Mouse (Mus musculus): ENCODE results near the gene Edem2. TPM values are rescaled to one million over a fixed set of nuclear protein-coding genes. Genes with fewer than 3 reads are reported as not detected.
A peak's percentile ranks its signal among the peaks of the same experiment; 100 is the strongest.

The Edem2 gene
- polyA plus RNA-seq, 1 experiment from 2014 or later = 28.7 TPM

DNA sequence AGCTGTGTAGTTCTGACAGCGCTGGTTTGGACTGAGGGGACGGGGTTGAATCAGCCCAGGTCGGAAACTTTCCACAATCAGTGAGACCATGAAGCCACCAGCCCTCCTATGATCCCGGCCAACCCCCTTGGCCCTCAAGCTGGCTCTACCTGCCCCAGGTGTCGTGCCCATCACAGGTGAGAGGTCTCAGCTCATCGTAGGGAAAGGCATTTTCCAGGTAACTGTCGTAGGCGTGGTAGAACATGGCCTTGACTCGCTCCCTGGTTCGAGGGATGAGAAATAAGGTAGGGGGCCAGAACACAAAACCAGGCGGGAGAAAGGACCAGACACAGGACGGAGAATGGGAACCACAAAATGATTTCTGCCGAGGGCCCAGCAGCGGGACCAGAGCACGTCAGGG, 533 bp downstream of the Edem2 start:
- 5% methylated on average over 15 of the region's 15 CpGs for WGBS
- Histone ChIP-seq H3K27me3 (ENCODE audit: control insufficient read depth, insufficient read depth, low read length) (no peaks in the 10 kb centered on the region), H3K9me3 (ENCODE audit: control insufficient read depth, low read length) (no peaks in the 10 kb centered on the region), H3K4me1 (ENCODE audit: control insufficient read depth in 2 of 2, insufficient read depth in 2 of 2, low read length in 2 of 2) (peaks cover 3 to 9% of the 10 kb centered on the region in 2 experiments), H3K4me3 (ENCODE audit: control insufficient read depth in 1 of 2, insufficient read depth in 1 of 2, low read depth in 1 of 2, low read length in 2 of 2) (peak overlapping the region; percentile 77 to 83), H3K9ac (ENCODE audit: low read length) (peak overlapping the region; percentile 78), H3K36me3 (ENCODE audit: control insufficient read depth, insufficient read depth, low read length) (no peaks in the 10 kb centered on the region; the same call in 1 of the 2 replicates), H3K4me2 (ENCODE audit: low read length) (peak overlapping the region; percentile 92), H3K27ac (replicated peaks in 1 of 2; ENCODE audit: control insufficient read depth in 1 of 2, insufficient read depth in 1 of 2, low read depth in 2 of 2, low read length in 2 of 2) (no peak overlapping the region)
- no peak for ATAC-seq (ENCODE audit: insufficient number of reproducible peaks, insufficient read depth, low FRiP score, low read depth)

DNA sequence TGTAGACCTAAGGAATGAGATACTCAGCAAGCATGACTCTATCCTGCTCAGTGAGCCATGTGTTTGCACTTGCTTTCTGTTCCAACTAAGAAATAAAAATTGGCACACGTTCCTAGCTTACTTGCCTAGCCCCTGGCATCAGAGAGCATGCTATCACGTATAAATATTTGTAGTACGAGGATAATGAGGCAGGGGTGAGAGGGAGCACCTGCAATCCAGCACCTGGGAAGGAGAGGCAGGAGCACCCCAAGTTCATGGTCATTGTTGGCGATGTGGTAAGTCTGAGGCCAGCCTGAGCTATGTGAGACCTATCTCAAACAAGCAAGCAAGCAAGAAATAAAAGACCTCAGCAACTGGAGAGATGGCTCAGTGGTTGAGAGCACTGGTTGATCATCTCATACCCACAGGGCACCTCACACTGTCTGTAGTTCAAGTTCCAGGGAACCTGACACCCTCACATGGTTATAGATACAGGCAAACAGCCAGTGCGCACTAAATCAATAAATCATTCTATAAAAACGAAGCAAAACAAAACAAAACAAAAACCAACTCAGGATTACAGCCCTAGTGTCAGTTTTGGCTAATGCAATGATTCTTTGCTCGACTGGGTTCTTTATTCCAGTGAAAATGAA, 1.4 kb downstream of the Edem2 start:
- Histone ChIP-seq H3K27ac (replicated peaks in 1 of 2; ENCODE audit: control insufficient read depth in 1 of 2, insufficient read depth in 1 of 2, low read depth in 2 of 2, low read length in 2 of 2) (no peak overlapping the region), H3K27me3 (ENCODE audit: control insufficient read depth, insufficient read depth, low read length) (no peaks in the 10 kb centered on the region), H3K9ac (ENCODE audit: low read length) (no peak overlapping the region), H3K4me2 (ENCODE audit: low read length) (no peak overlapping the region), H3K4me3 (ENCODE audit: control insufficient read depth in 1 of 2, insufficient read depth in 1 of 2, low read depth in 1 of 2, low read length in 2 of 2) (no peak overlapping the region), H3K9me3 (ENCODE audit: control insufficient read depth, low read length) (no peaks in the 10 kb centered on the region), H3K4me1 (ENCODE audit: control insufficient read depth in 2 of 2, insufficient read depth in 2 of 2, low read length in 2 of 2) (peaks cover 3 to 9% of the 10 kb centered on the region in 2 experiments), H3K36me3 (ENCODE audit: control insufficient read depth, insufficient read depth, low read length) (no peaks in the 10 kb centered on the region; the same call in 1 of the 2 replicates)
- no peak for ATAC-seq (ENCODE audit: insufficient number of reproducible peaks, insufficient read depth, low FRiP score, low read depth)
- 76% methylated on average over 7 of the region's 7 CpGs for WGBS

DNA sequence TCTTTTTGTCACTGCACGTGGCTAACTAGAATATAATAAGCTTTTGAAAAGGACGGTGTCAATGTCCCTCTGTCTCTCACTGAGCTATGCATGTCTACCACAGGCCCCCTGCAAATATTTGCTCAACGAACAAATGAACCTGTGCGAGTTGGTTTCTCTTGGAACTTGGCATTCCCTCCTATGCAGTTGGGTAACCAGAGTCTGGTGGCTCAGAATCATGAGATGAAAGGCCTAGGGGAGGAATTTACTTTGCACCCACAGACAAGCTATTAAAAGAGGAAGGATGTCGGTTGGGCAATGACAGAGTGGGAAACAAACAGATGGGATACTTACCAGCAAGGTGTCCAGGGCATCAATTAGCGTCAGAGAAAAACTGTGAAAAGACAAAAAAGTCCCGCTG, 3.0 kb downstream of the Edem2 start:
- Histone ChIP-seq H3K4me1 (ENCODE audit: control insufficient read depth in 2 of 2, insufficient read depth in 2 of 2, low read length in 2 of 2) (peaks cover 3 to 9% of the 10 kb centered on the region in 2 experiments), H3K27me3 (ENCODE audit: control insufficient read depth, insufficient read depth, low read length) (no peaks in the 10 kb centered on the region), H3K4me2 (ENCODE audit: low read length) (no peak overlapping the region), H3K4me3 (ENCODE audit: control insufficient read depth in 1 of 2, insufficient read depth in 1 of 2, low read depth in 1 of 2, low read length in 2 of 2) (no peak overlapping the region), H3K9me3 (ENCODE audit: control insufficient read depth, low read length) (no peaks in the 10 kb centered on the region), H3K27ac (replicated peaks in 1 of 2; ENCODE audit: control insufficient read depth in 1 of 2, insufficient read depth in 1 of 2, low read depth in 2 of 2, low read length in 2 of 2) (no peak overlapping the region), H3K36me3 (ENCODE audit: control insufficient read depth, insufficient read depth, low read length) (no peaks in the 10 kb centered on the region; the same call in 1 of the 2 replicates), H3K9ac (ENCODE audit: low read length) (no peak overlapping the region)
- WGBS = 90% methylated on average over 7 of the region's 7 CpGs
- ATAC-seq (ENCODE audit: insufficient number of reproducible peaks, insufficient read depth, low FRiP score, low read depth) = no peak

DNA sequence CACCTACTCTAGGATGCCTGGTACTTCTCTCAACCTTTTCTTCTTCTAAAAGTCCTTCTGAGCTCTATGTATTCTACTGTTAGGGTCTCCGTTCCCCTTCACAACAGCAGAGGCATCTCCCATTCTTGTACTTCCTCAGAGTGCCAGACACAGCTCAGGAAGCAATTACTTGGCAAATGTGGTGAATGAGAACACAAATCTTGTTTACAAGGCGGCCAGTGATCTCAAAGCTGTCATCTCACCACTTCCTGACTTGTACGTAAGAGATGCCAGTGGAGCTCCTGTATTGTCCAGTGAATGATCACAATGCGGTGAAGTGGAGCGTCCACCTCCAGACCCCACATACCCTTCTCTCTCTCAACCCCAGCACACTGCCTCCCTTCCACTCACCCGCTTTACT, 4.7 kb downstream of the Edem2 start:
- no peak for ATAC-seq (ENCODE audit: insufficient number of reproducible peaks, insufficient read depth, low FRiP score, low read depth)
- WGBS = 77% methylated on average over 6 of the region's 6 CpGs
- H3K9ac ChIP-seq (ENCODE audit: low read length) = no peak overlapping the region
- H3K36me3 ChIP-seq (ENCODE audit: control insufficient read depth, insufficient read depth, low read length) = peaks cover 9% of the 10 kb centered on the region
- H3K4me1 ChIP-seq (ENCODE audit: control insufficient read depth in 2 of 2, insufficient read depth in 2 of 2, low read length in 2 of 2) = peaks cover 3 to 7% of the 10 kb centered on the region in 2 experiments
- H3K9me3 ChIP-seq (ENCODE audit: control insufficient read depth, low read length) = no peaks in the 10 kb centered on the region
- H3K27me3 ChIP-seq (ENCODE audit: control insufficient read depth, insufficient read depth, low read length) = no peaks in the 10 kb centered on the region
- H3K27ac ChIP-seq (replicated peaks in 1 of 2; ENCODE audit: control insufficient read depth in 1 of 2, insufficient read depth in 1 of 2, low read depth in 2 of 2, low read length in 2 of 2) = no peak overlapping the region
- H3K4me3 ChIP-seq (ENCODE audit: control insufficient read depth in 1 of 2, insufficient read depth in 1 of 2, low read depth in 1 of 2, low read length in 2 of 2) = no peak overlapping the region
- H3K4me2 ChIP-seq (ENCODE audit: low read length) = no peak overlapping the region

DNA sequence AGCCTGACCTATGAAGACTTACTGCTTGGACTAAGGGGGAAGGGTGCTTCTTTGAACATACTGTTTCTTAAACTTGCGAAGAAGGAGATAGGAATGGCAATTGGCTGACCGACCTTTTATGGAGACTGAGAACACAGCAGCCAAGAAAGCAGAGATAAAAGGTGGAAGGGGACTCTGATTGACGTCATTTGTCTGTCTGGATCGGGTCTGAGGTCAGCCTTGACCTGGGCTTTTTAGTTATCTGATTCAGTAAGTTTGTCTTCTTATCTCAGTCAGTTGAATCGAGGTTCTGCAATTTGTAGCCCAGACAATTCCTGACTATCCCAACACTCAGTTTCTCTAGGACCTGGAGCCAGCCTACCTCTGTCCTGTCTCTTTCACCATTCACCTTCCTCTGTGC, 5.2 kb downstream of the Edem2 start:
- Histone ChIP-seq H3K9ac (ENCODE audit: low read length) (no peak overlapping the region), H3K4me3 (ENCODE audit: control insufficient read depth in 1 of 2, insufficient read depth in 1 of 2, low read depth in 1 of 2, low read length in 2 of 2) (no peak overlapping the region), H3K9me3 (ENCODE audit: control insufficient read depth, low read length) (no peaks in the 10 kb centered on the region), H3K36me3 (ENCODE audit: control insufficient read depth, insufficient read depth, low read length) (peaks cover 13% of the 10 kb centered on the region), H3K27ac (replicated peaks in 1 of 2; ENCODE audit: control insufficient read depth in 1 of 2, insufficient read depth in 1 of 2, low read depth in 2 of 2, low read length in 2 of 2) (no peak overlapping the region), H3K4me2 (ENCODE audit: low read length) (no peak overlapping the region), H3K4me1 (ENCODE audit: control insufficient read depth in 2 of 2, insufficient read depth in 2 of 2, low read length in 2 of 2) (peaks cover 3 to 6% of the 10 kb centered on the region in 2 experiments; a peak in 3 of 4 replicates), H3K27me3 (ENCODE audit: control insufficient read depth, insufficient read depth, low read length) (no peaks in the 10 kb centered on the region)
- no peak for ATAC-seq (ENCODE audit: insufficient number of reproducible peaks, insufficient read depth, low FRiP score, low read depth)
- 35% methylated on average over 5 of the region's 5 CpGs for WGBS

DNA sequence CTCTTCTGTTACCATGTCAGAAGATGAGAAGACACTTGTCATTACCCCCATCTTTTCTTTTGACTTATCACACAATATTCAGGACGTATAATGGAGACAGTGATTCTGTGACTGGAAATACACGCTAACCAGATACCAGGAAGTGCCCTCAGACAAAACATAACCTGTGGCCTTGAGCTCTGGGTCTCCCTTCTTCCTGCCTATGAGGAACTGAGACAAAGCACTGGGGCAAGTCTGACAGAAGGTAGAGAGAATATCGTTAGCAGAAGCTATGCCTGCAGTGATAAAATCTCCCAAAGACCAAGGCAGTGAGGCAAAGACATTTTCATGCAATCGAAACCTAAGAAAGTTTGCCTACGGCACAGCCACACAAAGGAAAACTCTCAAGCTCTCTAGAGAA, 8.7 kb downstream of the Edem2 start:
- WGBS = 75% methylated on average over 5 of the region's 5 CpGs
- H3K4me3 ChIP-seq (ENCODE audit: control insufficient read depth in 1 of 2, insufficient read depth in 1 of 2, low read depth in 1 of 2, low read length in 2 of 2) = no peak overlapping the region
- H3K9me3 ChIP-seq (ENCODE audit: control insufficient read depth, low read length) = no peaks in the 10 kb centered on the region
- no peak overlapping the region for H3K27ac ChIP-seq (replicated peaks in 1 of 2; ENCODE audit: control insufficient read depth in 1 of 2, insufficient read depth in 1 of 2, low read depth in 2 of 2, low read length in 2 of 2)
- H3K4me1 ChIP-seq (ENCODE audit: control insufficient read depth in 2 of 2, insufficient read depth in 2 of 2, low read length in 2 of 2) = no peaks in the 10 kb centered on the region
- no peak overlapping the region for H3K4me2 ChIP-seq (ENCODE audit: low read length)
- H3K27me3 ChIP-seq (ENCODE audit: control insufficient read depth, insufficient read depth, low read length) = no peaks in the 10 kb centered on the region
- H3K9ac ChIP-seq (ENCODE audit: low read length) = no peak overlapping the region
- no peak for ATAC-seq (ENCODE audit: insufficient number of reproducible peaks, insufficient read depth, low FRiP score, low read depth)
- peaks cover 34% of the 10 kb centered on the region for H3K36me3 ChIP-seq (ENCODE audit: control insufficient read depth, insufficient read depth, low read length)

DNA sequence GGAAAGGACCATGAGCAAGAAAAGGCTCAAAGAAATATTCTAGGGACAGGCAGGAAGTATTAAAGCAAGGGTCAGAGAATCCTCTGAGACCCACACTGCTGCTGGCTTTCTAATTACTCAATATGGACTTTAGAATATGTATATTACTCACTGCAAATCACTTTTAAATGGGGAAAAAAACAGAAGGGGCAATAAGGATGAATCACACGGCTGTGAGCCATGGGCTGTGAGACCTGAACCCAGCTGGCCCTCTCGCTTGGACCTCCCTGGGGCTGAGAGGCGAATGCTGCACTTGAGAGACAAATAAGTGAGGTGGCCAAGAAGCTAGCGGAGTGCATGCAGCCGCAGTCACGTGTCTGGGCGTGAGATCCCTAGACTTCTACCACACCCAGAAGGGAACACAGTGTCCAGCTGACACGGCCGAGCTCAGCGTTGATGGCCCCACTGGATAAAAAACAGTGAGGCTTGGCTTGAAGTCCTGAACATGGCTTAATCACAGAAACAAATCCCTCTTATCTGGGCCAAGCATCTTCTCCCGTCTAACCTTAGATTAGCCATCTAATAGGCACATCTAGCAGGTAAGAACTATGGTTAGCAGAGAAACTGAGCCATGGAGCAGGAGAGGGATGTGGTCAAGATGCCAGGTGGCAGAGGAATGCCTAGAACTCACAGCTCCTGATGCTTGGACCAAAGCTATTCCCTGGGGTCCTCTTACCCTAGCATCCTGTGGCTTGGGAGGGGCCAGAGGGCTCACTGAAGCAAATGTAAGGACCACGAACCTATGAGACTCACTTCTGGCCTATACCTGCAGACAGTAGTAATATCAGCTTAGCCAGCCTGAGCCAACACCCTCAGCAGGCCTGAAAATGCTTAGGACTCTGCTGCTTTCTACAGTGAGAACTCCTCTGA, 11.9 kb downstream of the Edem2 start:
- H3K9me3 ChIP-seq (ENCODE audit: control insufficient read depth, low read length) = no peaks in the 10 kb centered on the region
- 82% methylated on average over 12 of the region's 12 CpGs for WGBS
- H3K36me3 ChIP-seq (ENCODE audit: control insufficient read depth, insufficient read depth, low read length) = peaks cover 57% of the 10 kb centered on the region

More for the DNA sequence above, 11.9 kb downstream of the Edem2 start:
- ATAC-seq (ENCODE audit: insufficient number of reproducible peaks, insufficient read depth, low FRiP score, low read depth) = no peak
- Histone ChIP-seq H3K4me1 (ENCODE audit: control insufficient read depth in 2 of 2, insufficient read depth in 2 of 2, low read length in 2 of 2) (no peaks in the 10 kb centered on the region), H3K27me3 (ENCODE audit: control insufficient read depth, insufficient read depth, low read length) (no peaks in the 10 kb centered on the region), H3K4me3 (ENCODE audit: control insufficient read depth in 1 of 2, insufficient read depth in 1 of 2, low read depth in 1 of 2, low read length in 2 of 2) (no peak overlapping the region), H3K4me2 (ENCODE audit: low read length) (no peak overlapping the region), H3K9ac (ENCODE audit: low read length) (no peak overlapping the region), H3K27ac (replicated peaks in 1 of 2; ENCODE audit: control insufficient read depth in 1 of 2, insufficient read depth in 1 of 2, low read depth in 2 of 2, low read length in 2 of 2) (no peak overlapping the region)
